Mouse (Mus musculus): ENCODE measurements around the gene Sipa1l3.

GRCm38 (mm10) chr7:29304463-29305262 is 213.8 kb downstream of the Sipa1l3 start:
- TF ChIP-seq CTCF (conservative IDR thresholded peaks at IDR 0.05; ENCODE audit: insufficient read depth, insufficient read length, low read depth, low read length) (no peak), POLR2A (IDR thresholded peaks at IDR 0.05; ENCODE audit: low read depth, low read length) (no peak)

Measured in kidney, adult 2 months (tissue).